Mouse (Mus musculus) ES-E14 (cell line): ENCODE measurements at regions not wholly inside any gene's neighbourhood (a gene's known extent, or its start where the extent isn't known, plus 50 kb on each side); places are given as distances from the start of the nearest gene placed in this dataset.

Source experiments
- DNase-seq: peaks from one replicate; pipeline ENCODE4 v3.0.0-alpha.2; 2013; ENCODE audit warnings: low read depth, low spot score
- H3K27ac ChIP-seq: 2 replicates; pipeline ENCODE4 v1.5.1; 2012; ENCODE audit warnings: low read depth, mild to moderate bottlenecking, low read length, moderate library complexity, mixed read lengths; ENCODE audit not compliant: poor library complexity, insufficient read depth, severe bottlenecking
- H3K36me3 ChIP-seq: 2 replicates; pipeline ENCODE4 v1.6.1; 2012; ENCODE audit warnings: mild to moderate bottlenecking, low read length, moderate library complexity, mixed read lengths; ENCODE audit not compliant: control insufficient read depth, poor library complexity, insufficient read depth, severe bottlenecking
- H3K4me1 ChIP-seq, 2 experiments: fragments of 150-350 bp in 1 of 2; sonication (generic) in 1 of 2; 2 replicates each; pipeline ENCODE4 v1.6.1; 2012; ENCODE audit warnings: low read length in 2 of 2, mild to moderate bottlenecking in 1 of 2, mixed read lengths in 1 of 2; ENCODE audit not compliant: control insufficient read depth in 2 of 2, insufficient read depth in 2 of 2, poor library complexity in 1 of 2
- H3K4me3 ChIP-seq, 2 experiments: fragments of 150-350 bp in 1 of 2; sonication (generic) in 1 of 2; 2 replicates each; pipeline ENCODE4 v1.5.1; 2012; ENCODE audit warnings: low read length in 2 of 2, low read depth in 1 of 2, mild to moderate bottlenecking in 1 of 2, mixed read lengths in 1 of 2; ENCODE audit not compliant: insufficient read depth in 1 of 2, poor library complexity in 1 of 2, severe bottlenecking in 1 of 2
- H3K9ac ChIP-seq: 2 replicates; pipeline ENCODE4 v1.6.1; 2012; ENCODE audit warnings: low read depth, mild to moderate bottlenecking, low read length, mixed read lengths; ENCODE audit not compliant: poor library complexity, insufficient read depth, severe bottlenecking
- H3K9me3 ChIP-seq: fragments of 150-350 bp; sonication (generic); 2 replicates; pipeline ENCODE4 v1.6.1; 2012; ENCODE audit warnings: low read depth, mild to moderate bottlenecking, low read length; ENCODE audit not compliant: control insufficient read depth, insufficient read depth
- CHD2 ChIP-seq: IDR thresholded peaks from 2 replicates; pipeline ENCODE4 v1.6.1; 2014; ENCODE audit warnings: mild to moderate bottlenecking, low read depth, low read length, inconsistent platforms
- HCFC1 ChIP-seq: IDR thresholded peaks from 2 replicates; pipeline ENCODE4 v1.6.1; 2012; ENCODE audit warnings: low read length, inconsistent platforms, borderline replicate concordance; ENCODE audit not compliant: insufficient read depth
- MAFK ChIP-seq: IDR thresholded peaks from 2 replicates; pipeline ENCODE4 v1.6.1; 2014; ENCODE audit warnings: mild to moderate bottlenecking, low read depth, low read length, inconsistent platforms; ENCODE audit not compliant: insufficient read depth
- ZC3H11A ChIP-seq: IDR thresholded peaks from 2 replicates; pipeline ENCODE4 v1.6.1; 2012; ENCODE audit warnings: low read depth, mild to moderate bottlenecking, inconsistent platforms, low read length, borderline replicate concordance
- ZNF384 ChIP-seq: IDR thresholded peaks from 2 replicates; pipeline ENCODE4 v1.6.1; 2012; ENCODE audit warnings: low read depth, low read length, inconsistent platforms
- in situ Hi-C, 2 experiments: fragments of 600-800 bp; cut with MboI; formaldehyde crosslinking; loops; one replicate each; pipeline ENCODE4 v1.15.1; 2025; ENCODE audit warnings: low sequenced_read_pairs in 2 of 2, inconsistent platforms in 1 of 2; ENCODE audit not compliant: unreplicated experiment in 2 of 2

- no peak overlapping the region for H3K27ac ChIP-seq
- in situ Hi-C loops: no loop called here
- no peak for DNase-seq
- H3K4me3 ChIP-seq: no peak overlapping the region
- no peak for TF ChIP-seq MAFK
- no peak for TF ChIP-seq HCFC1
- no peak for TF ChIP-seq ZNF384
- TF ChIP-seq CHD2: no peak
- no peak for TF ChIP-seq ZC3H11A
- no peaks in the 10 kb centered on the region for H3K4me1 ChIP-seq
- H3K36me3 ChIP-seq: no peaks in the 10 kb centered on the region
- no peaks in the 10 kb centered on the region for H3K9me3 ChIP-seq
- H3K9ac ChIP-seq: no peak overlapping the region
These were observed 1174.5 kb upstream of the Tenm2 start for GRCm38 (mm10) chr11:38410302-38410701.

- H3K9ac ChIP-seq: no peak overlapping the region
- H3K27ac ChIP-seq: no peak overlapping the region
- in situ Hi-C loops: no loop called here
- H3K9me3 ChIP-seq: no peaks in the 10 kb centered on the region
- no peak for TF ChIP-seq MAFK
- TF ChIP-seq ZNF384: no peak
- no peak for TF ChIP-seq ZC3H11A
- TF ChIP-seq HCFC1: no peak
- no peak for TF ChIP-seq CHD2
- H3K36me3 ChIP-seq: no peaks in the 10 kb centered on the region
- H3K4me3 ChIP-seq: no peak overlapping the region
- no peaks in the 10 kb centered on the region for H3K4me1 ChIP-seq
- DNase-seq: no peak
These were observed 1162.0 kb upstream of the Tenm2 start for GRCm38 (mm10) chr11:38397771-38398170.

- H3K9me3 ChIP-seq: no peaks in the 10 kb centered on the region
- DNase-seq: no peak
- H3K36me3 ChIP-seq: no peaks in the 10 kb centered on the region
- TF ChIP-seq HCFC1 (no peak), ZC3H11A (no peak), MAFK (no peak), CHD2 (no peak), ZNF384 (no peak)
- no peak overlapping the region for H3K9ac ChIP-seq
- H3K27ac ChIP-seq: no peak overlapping the region
- no peak overlapping the region for H3K4me3 ChIP-seq
- H3K4me1 ChIP-seq: no peaks in the 10 kb centered on the region
- in situ Hi-C loops: no loop called here
These were observed 1151.2 kb upstream of the Tenm2 start for GRCm38 (mm10) chr11:38386958-38387357.

GRCm38 (mm10) chr11:38346442-38346841, 1110.7 kb upstream of the Tenm2 start:
- in situ Hi-C loops: no loop called here
- Histone ChIP-seq H3K9me3 (no peaks in the 10 kb centered on the region), H3K9ac (no peak overlapping the region), H3K36me3 (no peaks in the 10 kb centered on the region), H3K27ac (no peak overlapping the region), H3K4me1 (no peaks in the 10 kb centered on the region), H3K4me3 (no peak overlapping the region)
- TF ChIP-seq CHD2 (no peak), HCFC1 (no peak), ZC3H11A (no peak), ZNF384 (no peak), MAFK (no peak)
- DNase-seq: no peak

GRCm38 (mm10) chr11:38335411-38335810, 1099.6 kb upstream of the Tenm2 start:
- no peak overlapping the region for H3K4me3 ChIP-seq
- H3K9me3 ChIP-seq: no peaks in the 10 kb centered on the region
- no peaks in the 10 kb centered on the region for H3K4me1 ChIP-seq
- no peak for TF ChIP-seq HCFC1
- no peak for TF ChIP-seq ZC3H11A
- TF ChIP-seq ZNF384: no peak
- TF ChIP-seq MAFK: no peak
- TF ChIP-seq CHD2: no peak
- DNase-seq: no peak
- H3K9ac ChIP-seq: no peak overlapping the region
- in situ Hi-C loops: no loop called here
- no peak overlapping the region for H3K27ac ChIP-seq
- no peaks in the 10 kb centered on the region for H3K36me3 ChIP-seq
